In genomic region chr9:88705157-88705556, GRCm38 (mm10) we compare ENCODE assay signal across 17 mouse cellular contexts. TPM values are rescaled to one million over a fixed set of nuclear protein-coding genes. Genes with fewer than 3 reads are reported as not detected.
"Had no signal": no experiment of that assay in that cellular context is flagged by ENCODE, and none has a peak within 500 bp of the region (broad histone marks: within the 10 kb centered on the region; RNA-seq: fewer than 3 reads in every experiment).

No protein-coding gene starts in this region.

RNA-seq across cellular contexts. Expression of gene Bcl2a1d, which starts 26.6 kb away (rescaled TPM):
- total RNA-seq: left cerebral cortex, postnatal 10 days; left cerebral cortex, postnatal 4 days; midbrain, postnatal 0 days had no signal
- polyA plus RNA-seq: limb, embryonic 10.5 days; limb, embryonic 11.5 days; limb, embryonic 15.5 days; liver, embryonic 12.5 days; liver, embryonic 16.5 days; midbrain, embryonic 10.5 days; midbrain, embryonic 11.5 days; midbrain, embryonic 12.5 days; midbrain, embryonic 13.5 days; midbrain, embryonic 15.5 days; midbrain, embryonic 16.5 days; midbrain, postnatal 0 days; myocyte; neural tube, embryonic 11.5 days; neural tube, embryonic 12.5 days had no signal
